Mouse (Mus musculus) intestine, embryonic 15.5 days (tissue): ENCODE measurements around the gene Fgf5. TPM values are rescaled to one million over a fixed set of nuclear protein-coding genes. Genes with fewer than 3 reads are reported as not detected.

Experiments
- polyA plus RNA-seq: library from polyadenylated mRNA; unstranded; fragments of >200 nt; fragmentation: Nextera tagmentation; extraction: Ambion mirVana; gene quantifications from 2 replicates; pipeline ENCODE4 v1.2.1, GENCODE M21; 2015

Gene Fgf5
- polyA plus RNA-seq, 1 experiment from 2014 or later = 1.2 TPM

Other genes starting within 250 kb of the Fgf5 start
- gene Antxr2, start 223.1 kb upstream of the Fgf5 start, polyA plus RNA-seq = 19.1 and 21.7 TPM in 2 replicates
- gene Prdm8, start 87.0 kb upstream of the Fgf5 start, polyA plus RNA-seq = 0.13 TPM in 1 of 2 replicates, not detected in the other
- 0.46 and 0.59 TPM in 2 replicates for gene Cfap299, start 75.1 kb downstream of the Fgf5 start, polyA plus RNA-seq